Mouse (Mus musculus) granulocyte monocyte progenitor cell, adult 5-6 weeks (primary cell): ENCODE results near the gene Ptpn4. TPM values are rescaled to one million over a fixed set of nuclear protein-coding genes. Genes with fewer than 3 reads are reported as not detected.

Source experiments
- ATAC-seq: replicated peaks from 2 replicates; pipeline ENCODE4 v1.8.0; 2016; ENCODE audit warnings: mild to moderate bottlenecking, moderate TSS enrichment, inconsistent platforms; ENCODE audit not compliant: poor library complexity, severe bottlenecking
- total RNA-seq, 2 experiments: library from RNA; stranded (forward) in 1 of 2; stranded (reverse) in 1 of 2; fragments of 200-712, 200-1000 nt in 1 of 2; fragments of >200 nt in 1 of 2; fragmentation: Nextera tagmentation in 1 of 2; gene quantifications; 2 replicates each; pipeline ENCODE4 v1.2.3; 2014 to 2017

Ptpn4 gene
- total RNA-seq, 2 experiments from 2014 or later: 20.3 to 23.0 TPM

GRCm38 (mm10) chr1:119648205-119649111 is 189.0 kb downstream of the Ptpn4 start, which contains the start of gene Epb41l5:
Gene Epb41l5, minus strand, starts transcription at chr1:119649000.
- ATAC-seq: peak; percentile 88

GRCm38 (mm10) chr1:119646356-119646755 is 191.1 kb downstream of the Ptpn4 start:
- no peak for ATAC-seq

GRCm38 (mm10) chr1:119642367-119642766 is 195.0 kb downstream of the Ptpn4 start:
- 0 out of 2 replicates have a peak, but pooled peaks have one; percentile 17 for ATAC-seq

- no peak for ATAC-seq
These were observed 196.2 kb downstream of the Ptpn4 start for GRCm38 (mm10) chr1:119641090-119641812.

GRCm38 (mm10) chr1:119640006-119640405 is 197.4 kb downstream of the Ptpn4 start:
- no peak for ATAC-seq

GRCm38 (mm10) chr1:119637188-119638023 is 200.0 kb downstream of the Ptpn4 start:
- ATAC-seq: no peak

- no peak for ATAC-seq
These were observed 202.7 kb downstream of the Ptpn4 start for GRCm38 (mm10) chr1:119634746-119635145.

GRCm38 (mm10) chr1:119630428-119630827 is 207.0 kb downstream of the Ptpn4 start:
- no peak for ATAC-seq

- no peak for ATAC-seq
These were observed 210.6 kb downstream of the Ptpn4 start for GRCm38 (mm10) chr1:119626837-119627236.

- no peak for ATAC-seq
These were observed 213.0 kb downstream of the Ptpn4 start for GRCm38 (mm10) chr1:119624444-119624843.

- ATAC-seq: no peak
These were observed 232.0 kb downstream of the Ptpn4 start for GRCm38 (mm10) chr1:119605396-119605795.

Other genes starting within 250 kb of the Ptpn4 start
- 1.6 TPM in 1 of 2 replicates, not detected in the other for gene Epb41l5, start 188.6 kb downstream of the Ptpn4 start, total RNA-seq (2014; fragmentation: Nextera tagmentation)
- 0.65 TPM in 1 of 2 replicates, not detected in the other for gene Epb41l5, start 188.6 kb downstream of the Ptpn4 start, total RNA-seq (2017)
- 4.6 and 5.6 TPM in 2 replicates for gene Tmem177, start 75.6 kb upstream of the Ptpn4 start, total RNA-seq (2014; fragmentation: Nextera tagmentation)
- gene Tmem177, start 75.6 kb upstream of the Ptpn4 start, total RNA-seq (2017): 5.1 and 5.4 TPM in 2 replicates
- not detected in 2 replicates for gene Cfap221, start 159.6 kb upstream of the Ptpn4 start, total RNA-seq (2014; fragmentation: Nextera tagmentation)
- gene Cfap221, start 159.6 kb upstream of the Ptpn4 start, total RNA-seq (2017): not detected in 2 replicates
- not detected in 2 replicates for gene Sctr, start 169.3 kb upstream of the Ptpn4 start, total RNA-seq (2014; fragmentation: Nextera tagmentation)
- gene Sctr, start 169.3 kb upstream of the Ptpn4 start, total RNA-seq (2017): not detected in 2 replicates
- 1.3 TPM in 1 of 2 replicates, not detected in the other for gene Tmem37, start 236.5 kb upstream of the Ptpn4 start, total RNA-seq (2014; fragmentation: Nextera tagmentation)
- 0.65 TPM in 1 of 2 replicates, not detected in the other for gene Tmem37, start 236.5 kb upstream of the Ptpn4 start, total RNA-seq (2017)